Mouse (Mus musculus) megakaryocyte-erythroid progenitor cell, adult 5 weeks (primary cell): ENCODE measurements around the gene Stag2. TPM values are rescaled to one million over a fixed set of nuclear protein-coding genes. Genes with fewer than 3 reads are reported as not detected.

Experiments
- polyA plus RNA-seq: library from polyadenylated mRNA; stranded (reverse); fragments of >175 nt; gene quantifications from 2 replicates; pipeline ENCODE4 v1.2.3, GENCODE M21; 2012

Gene Stag2
- polyA plus RNA-seq, result 6.1 and 8.8 TPM in 2 replicates

GRCm38 (mm10) chrX:42148788-42149556 lies at the start of gene Stag2:
Gene Stag2 (plus strand): TSS chrX:42149317.

Other genes with a start within 250 kb of the Stag2 start
- 1.6 and 4.6 TPM in 2 replicates for gene Thoc2, start 228.6 kb upstream of the Stag2 start, polyA plus RNA-seq
- gene Xiap, start 89.6 kb upstream of the Stag2 start, polyA plus RNA-seq, result 33.1 and 42.5 TPM in 2 replicates